In the genomic region with DNA sequence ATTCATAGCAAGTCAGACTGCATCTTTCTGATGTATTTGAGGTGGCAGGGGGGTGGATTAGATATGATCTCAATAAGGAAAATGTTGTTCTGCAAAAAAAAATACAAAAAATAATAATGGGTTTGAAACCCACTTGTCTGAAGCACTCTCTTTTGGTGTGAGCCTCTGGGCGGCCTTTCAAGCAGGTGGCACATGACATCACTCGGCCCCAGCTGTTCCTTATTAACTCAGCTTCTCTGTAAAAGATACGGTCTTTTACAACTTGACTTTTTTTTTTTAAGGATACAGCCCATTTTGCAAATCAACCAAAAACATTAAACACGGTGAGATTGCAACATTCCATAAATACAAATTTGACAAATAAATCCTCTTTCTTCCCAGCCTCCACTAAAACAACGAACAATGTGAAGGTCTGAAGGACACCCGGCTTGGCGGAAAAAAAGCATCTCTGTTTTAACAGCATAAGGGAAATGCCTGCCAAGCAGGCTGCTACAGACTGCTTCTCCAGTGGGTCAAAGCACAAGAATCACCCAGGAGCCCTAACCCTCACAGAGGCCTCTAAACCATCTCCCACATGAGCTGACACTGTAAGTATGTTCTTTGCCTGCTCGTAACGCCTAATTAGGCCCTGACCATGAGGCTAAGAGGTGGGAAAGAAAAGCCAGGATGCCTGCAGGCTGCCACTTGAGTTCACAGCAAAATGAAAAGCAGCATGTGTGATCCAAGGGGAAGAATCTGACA, we compare ENCODE assay signal across 15 mouse cellular contexts.
DNase-seq lines count a peak whose midpoint lies in the region; ATAC-seq lines count a peak whose summit lies in the region.
"Had no signal": no experiment of that assay in that cellular context is flagged by ENCODE, and none has a peak within 500 bp of the region (broad histone marks: within the 10 kb centered on the region; RNA-seq: fewer than 3 reads in every experiment).

No protein-coding gene starts in this region.

- H3K36me3 ChIP-seq in forebrain, embryonic 13.5 days (ENCODE audit: poor library complexity, severe bottlenecking), result no peaks in the 10 kb centered on the region
- no peaks in the 10 kb centered on the region for H3K36me3 ChIP-seq in forebrain, embryonic 10.5 days (replicated peaks)
- H3K36me3 ChIP-seq in hindbrain, embryonic 16.5 days (ENCODE audit: control insufficient read depth, insufficient read depth, low read length), result no peaks in the 10 kb centered on the region
- no peaks in the 10 kb centered on the region for H3K36me3 ChIP-seq in hindbrain, embryonic 12.5 days
- H3K36me3 ChIP-seq in limb, embryonic 11.5 days (ENCODE audit: control insufficient read depth, insufficient read depth, low read length), result no peaks in the 10 kb centered on the region
- H3K36me3 ChIP-seq: kidney, embryonic 15.5 days; liver, embryonic 13.5 days; neural tube, embryonic 12.5 days had no signal

- peaks cover 3% of the 10 kb centered on the region; the same call in 1 of the 2 replicates for H3K4me1 ChIP-seq in forebrain, embryonic 13.5 days
- H3K4me1 ChIP-seq in forebrain, embryonic 10.5 days, result peaks cover 5% of the 10 kb centered on the region; the same call in 1 of the 2 replicates
- H3K4me1 ChIP-seq in hindbrain, embryonic 16.5 days (ENCODE audit: control insufficient read depth, insufficient read depth, low read depth, low read length), result no peaks in the 10 kb centered on the region
- no peaks in the 10 kb centered on the region for H3K4me1 ChIP-seq in hindbrain, embryonic 12.5 days
- H3K4me1 ChIP-seq in limb, embryonic 11.5 days (ENCODE audit: control insufficient read depth, insufficient read depth, low read length), result no peaks in the 10 kb centered on the region
- H3K4me1 ChIP-seq: kidney, embryonic 15.5 days; liver, embryonic 13.5 days; neural tube, embryonic 12.5 days had no signal

- WGBS in forebrain, embryonic 13.5 days, result 45% methylated on average over 9 of the region's 9 CpGs
- WGBS in forebrain, embryonic 10.5 days, result 73% methylated on average over 9 of the region's 9 CpGs
- 60% methylated on average over 9 of the region's 9 CpGs for WGBS in hindbrain, embryonic 16.5 days
- 64% methylated on average over 9 of the region's 9 CpGs for WGBS in hindbrain, embryonic 12.5 days
- 37% methylated on average over 9 of the region's 9 CpGs for WGBS in limb, embryonic 11.5 days

- ATAC-seq in forebrain, embryonic 13.5 days, result peak; percentile 21; the same call in 1 of the 2 replicates
- ATAC-seq in hindbrain, embryonic 16.5 days, result peak; percentile 37; the same call in 1 of the 2 replicates
- no peak for ATAC-seq in hindbrain, embryonic 12.5 days (ENCODE audit: low FRiP score)
- no peak for ATAC-seq in limb, embryonic 11.5 days (ENCODE audit: insufficient number of reproducible peaks, low FRiP score, low TSS enrichment, low read depth)

- H3K27me3 ChIP-seq in forebrain, embryonic 13.5 days, result no peaks in the 10 kb centered on the region
- no peaks in the 10 kb centered on the region for H3K27me3 ChIP-seq in forebrain, embryonic 10.5 days (ENCODE audit: poor library complexity, severe bottlenecking)
- H3K27me3 ChIP-seq in hindbrain, embryonic 16.5 days (replicated peaks; ENCODE audit: control insufficient read depth, insufficient read depth, low read length), result no peaks in the 10 kb centered on the region
- H3K27me3 ChIP-seq in hindbrain, embryonic 12.5 days, result no peaks in the 10 kb centered on the region
- no peaks in the 10 kb centered on the region for H3K27me3 ChIP-seq in limb, embryonic 11.5 days (ENCODE audit: control insufficient read depth, insufficient read depth, low read length)
- H3K27me3 ChIP-seq: kidney, embryonic 15.5 days; liver, embryonic 13.5 days; neural tube, embryonic 12.5 days had no signal

- H3K9me3 ChIP-seq in forebrain, embryonic 13.5 days (replicated peaks), result no peaks in the 10 kb centered on the region
- no peaks in the 10 kb centered on the region for H3K9me3 ChIP-seq in forebrain, embryonic 10.5 days
- H3K9me3 ChIP-seq in hindbrain, embryonic 16.5 days (ENCODE audit: control insufficient read depth, low read length), result no peaks in the 10 kb centered on the region
- no peaks in the 10 kb centered on the region for H3K9me3 ChIP-seq in hindbrain, embryonic 12.5 days (replicated peaks)
- no peaks in the 10 kb centered on the region for H3K9me3 ChIP-seq in limb, embryonic 11.5 days (ENCODE audit: control insufficient read depth, low read length)
- H3K9me3 ChIP-seq: kidney, embryonic 15.5 days; liver, embryonic 13.5 days; neural tube, embryonic 12.5 days had no signal

- H3K4me3 ChIP-seq in forebrain, embryonic 13.5 days, result no peak overlapping the region
- H3K4me3 ChIP-seq in forebrain, embryonic 10.5 days, result no peak overlapping the region
- H3K4me3 ChIP-seq in hindbrain, embryonic 16.5 days (ENCODE audit: low read length), result no peak overlapping the region
- no peak overlapping the region for H3K4me3 ChIP-seq in hindbrain, embryonic 12.5 days
- H3K4me3 ChIP-seq in limb, embryonic 11.5 days (ENCODE audit: low read depth, low read length), result no peak overlapping the region
- H3K4me3 ChIP-seq: kidney, embryonic 15.5 days; layer of hippocampus, adult 2 months; liver, embryonic 13.5 days; neural tube, embryonic 12.5 days had no signal

- no peak for DNase-seq in forebrain, embryonic 10.5 days (ENCODE audit: extremely low spot score, low spot score)
- DNase-seq in limb, embryonic 11.5 days (ENCODE audit: low spot score), result peak; percentile 37
- no peak for DNase-seq in right cerebral cortex, postnatal 14 days
- no peak for DNase-seq in urinary bladder, postnatal 36 days (ENCODE audit: low spot score in 2 of 2)
- DNase-seq in right cerebral cortex, postnatal 10 days (ENCODE audit: low spot score in 2 of 2), result no peak
- DNase-seq: cerebellum, adult 11 months; liver, embryonic 13.5 days; lung, postnatal 10 days; thymus, postnatal 14 days had no signal

- H3K27ac ChIP-seq in forebrain, embryonic 13.5 days, result no peak overlapping the region
- no peak overlapping the region for H3K27ac ChIP-seq in forebrain, embryonic 10.5 days
- no peak overlapping the region for H3K27ac ChIP-seq in hindbrain, embryonic 16.5 days (ENCODE audit: low read depth, low read length)
- no peak overlapping the region for H3K27ac ChIP-seq in hindbrain, embryonic 12.5 days
- no peak overlapping the region for H3K27ac ChIP-seq in limb, embryonic 11.5 days (replicated peaks; ENCODE audit: low read depth, low read length)
- H3K27ac ChIP-seq: kidney, embryonic 15.5 days; layer of hippocampus, adult 2 months; liver, embryonic 13.5 days; neural tube, embryonic 12.5 days had no signal

- H3K9ac ChIP-seq in forebrain, embryonic 13.5 days, result no peak overlapping the region
- H3K9ac ChIP-seq in hindbrain, embryonic 16.5 days (ENCODE audit: low read depth, low read length), result no peak overlapping the region
- H3K9ac ChIP-seq in hindbrain, embryonic 12.5 days, result no peak overlapping the region
- H3K9ac ChIP-seq in limb, embryonic 11.5 days (ENCODE audit: low read length), result no peak overlapping the region
- H3K9ac ChIP-seq: kidney, embryonic 15.5 days; liver, embryonic 13.5 days; neural tube, embryonic 12.5 days had no signal

- H3K4me2 ChIP-seq in forebrain, embryonic 13.5 days, result no peak overlapping the region
- H3K4me2 ChIP-seq in hindbrain, embryonic 16.5 days (ENCODE audit: low read length), result no peak overlapping the region
- H3K4me2 ChIP-seq in hindbrain, embryonic 12.5 days (replicated peaks), result no peak overlapping the region
- no peak overlapping the region for H3K4me2 ChIP-seq in limb, embryonic 11.5 days (ENCODE audit: low read depth, severe bottlenecking)
- H3K4me2 ChIP-seq: kidney, embryonic 15.5 days; liver, embryonic 13.5 days; neural tube, embryonic 12.5 days had no signal

Comparison
In these comparisons a context has a peak if more than half of its experiments do, and no peak if none do; other contexts are left out.
1. ATAC-seq: peak in forebrain, embryonic 13.5 days (single experiment) and hindbrain, embryonic 16.5 days (single experiment); none in hindbrain, embryonic 12.5 days (single experiment) and limb, embryonic 11.5 days (single experiment).